Mouse (Mus musculus) thymus, adult 18-20 months (tissue): ENCODE measurements around the gene Cd80.
"Not testable (repeated sequence)": the region's sequence is repeated elsewhere in the genome, so short reads cannot be mapped to it uniquely, and the experiment has no call there.

Source experiments
- DNase-seq, 2 experiments: peaks; one replicate each; pipeline ENCODE4 v3.0.0; 2022; ENCODE audit warnings: mixed read lengths in 2 of 2

The Cd80 gene

GRCm38 (mm10) chr16:38455511-38456418 lies at the start of gene Cd80:
Cd80 (plus strand) TSS chr16:38455561.
- no peak for DNase-seq

GRCm38 (mm10) chr16:38406293-38406692 lies 49.1 kb upstream of the Cd80 start:
- DNase-seq = no peak

- DNase-seq = no peak
Measured at GRCm38 (mm10) chr16:38406708-38407107, 48.7 kb upstream of the Cd80 start.

GRCm38 (mm10) chr16:38407584-38407983 lies 47.8 kb upstream of the Cd80 start:
- DNase-seq = no peak

GRCm38 (mm10) chr16:38408416-38408815 lies 46.9 kb upstream of the Cd80 start:
- DNase-seq = no peak

- no peak for DNase-seq
Measured at GRCm38 (mm10) chr16:38414953-38415352, 40.4 kb upstream of the Cd80 start.

- no peak for DNase-seq
Measured at GRCm38 (mm10) chr16:38425374-38425773, 30.0 kb upstream of the Cd80 start.

- no peak for DNase-seq
Measured at GRCm38 (mm10) chr16:38425799-38426198, 29.6 kb upstream of the Cd80 start.

GRCm38 (mm10) chr16:38431446-38432185 lies 23.7 kb upstream of the Cd80 start:
- DNase-seq = no peak

- no peak for DNase-seq
Measured at GRCm38 (mm10) chr16:38432498-38433425, 22.6 kb upstream of the Cd80 start, which contains the start of gene Pla1a. Pla1a (minus strand) TSS chr16:38433145.

GRCm38 (mm10) chr16:38433514-38433913 lies 21.8 kb upstream of the Cd80 start:
- DNase-seq = no peak

GRCm38 (mm10) chr16:38434295-38434795 lies 21.0 kb upstream of the Cd80 start:
- DNase-seq = no peak

GRCm38 (mm10) chr16:38439190-38439589 lies 16.2 kb upstream of the Cd80 start:
- no peak for DNase-seq

GRCm38 (mm10) chr16:38440403-38440802 lies 15.0 kb upstream of the Cd80 start:
- no peak for DNase-seq

GRCm38 (mm10) chr16:38441611-38442010 lies 13.8 kb upstream of the Cd80 start:
- DNase-seq = no peak

GRCm38 (mm10) chr16:38442216-38442615 lies 13.1 kb upstream of the Cd80 start:
- DNase-seq = no peak

GRCm38 (mm10) chr16:38443721-38444464 lies 11.5 kb upstream of the Cd80 start:
- no peak for DNase-seq

- DNase-seq = no peak
Measured at GRCm38 (mm10) chr16:38445046-38445445, 10.3 kb upstream of the Cd80 start.

- DNase-seq = no peak
Measured at GRCm38 (mm10) chr16:38445576-38445975, 9.8 kb upstream of the Cd80 start.

- not testable (repeated sequence) for DNase-seq
Measured at GRCm38 (mm10) chr16:38446141-38446540, 9.2 kb upstream of the Cd80 start.

GRCm38 (mm10) chr16:38447366-38447765 lies 8.0 kb upstream of the Cd80 start:
- DNase-seq = no peak

- no peak for DNase-seq
Measured at GRCm38 (mm10) chr16:38448458-38448857, 6.9 kb upstream of the Cd80 start.
